Mouse (Mus musculus) mammary gland, adult 2 months (tissue): Measurements from ENCODE around the gene Vmn1r104. TPM values are rescaled to one million over a fixed set of nuclear protein-coding genes. Genes with fewer than 3 reads are reported as not detected.

Source experiments
- polyA plus RNA-seq: library from polyadenylated mRNA; depleted of rRNA; stranded (reverse); fragments of >200 nt; gene quantifications from 2 replicates; pipeline ENCODE4 v1.2.3, GENCODE M21; 2012; ENCODE audit warnings: low replicate concordance; rRNA removed

The Vmn1r104 gene
- polyA plus RNA-seq, result not detected in 2 replicates

DNA sequence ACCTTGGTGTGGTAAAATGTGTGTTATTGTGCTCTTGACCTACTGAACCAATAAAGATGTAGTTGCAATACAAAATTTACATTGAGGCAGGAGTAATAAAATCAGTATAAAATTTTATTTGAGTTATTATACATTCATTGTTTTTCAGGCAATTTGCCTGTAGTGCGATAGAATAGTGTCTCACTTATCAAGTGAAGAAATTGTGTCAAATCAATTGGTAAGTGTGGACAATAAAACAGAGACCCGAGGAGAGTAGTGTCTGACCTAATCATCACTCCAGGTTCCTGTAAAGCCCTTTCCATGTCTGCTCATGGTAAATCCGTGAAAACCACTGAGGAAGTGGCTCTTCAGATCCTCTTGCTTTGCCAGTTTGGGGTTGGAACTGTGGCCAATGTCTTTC, at the start of gene Vmn1r104:
TSS of gene Vmn1r104 (plus strand) at position 301 of the 400 bp plus-strand sequence.

DNA sequence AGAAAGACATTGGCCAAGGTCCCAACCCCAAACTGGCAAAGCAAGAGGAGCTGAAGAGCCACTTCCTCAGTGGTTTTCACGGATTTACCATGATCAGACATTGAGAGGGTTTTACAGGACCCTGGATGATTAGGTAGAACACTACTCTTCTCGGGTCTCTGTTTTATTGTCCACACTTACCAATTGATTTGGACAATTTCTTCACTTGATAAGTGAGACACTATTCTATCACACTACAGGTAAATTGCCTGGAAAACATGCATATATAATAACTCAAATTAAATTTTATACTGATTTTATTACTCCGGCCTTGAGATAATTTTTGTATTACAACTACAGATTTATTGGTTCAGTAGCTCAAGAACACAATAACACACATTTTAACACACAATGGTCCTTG, 23.2 kb upstream of the Vmn1r104 start, which contains the start of gene Vmn1r103:
TSS of gene Vmn1r103 (minus strand) at position 101 of the 400 bp plus-strand sequence.

DNA sequence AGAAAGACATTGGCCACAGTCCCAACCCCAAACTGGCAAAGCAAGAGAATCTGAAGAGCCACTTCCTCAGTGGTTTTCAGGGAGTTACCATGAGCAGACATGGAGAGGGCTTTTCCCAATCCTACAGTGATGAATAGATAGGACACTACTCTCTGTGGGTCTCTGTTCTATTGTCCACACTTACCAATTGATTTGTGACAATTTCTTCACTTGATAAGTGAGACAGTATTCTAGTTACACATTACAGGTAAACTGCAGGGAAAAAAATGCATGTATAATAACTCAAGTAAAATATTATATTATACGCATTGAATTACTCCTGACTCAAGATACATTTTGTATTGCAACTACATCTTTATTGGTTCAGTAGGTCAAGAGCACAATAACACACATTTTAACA, 12.0 kb downstream of the Vmn1r104 start, which contains the start of gene Gm5726:
TSS of gene Gm5726 (minus strand) at position 101 of the 400 bp plus-strand sequence.

DNA sequence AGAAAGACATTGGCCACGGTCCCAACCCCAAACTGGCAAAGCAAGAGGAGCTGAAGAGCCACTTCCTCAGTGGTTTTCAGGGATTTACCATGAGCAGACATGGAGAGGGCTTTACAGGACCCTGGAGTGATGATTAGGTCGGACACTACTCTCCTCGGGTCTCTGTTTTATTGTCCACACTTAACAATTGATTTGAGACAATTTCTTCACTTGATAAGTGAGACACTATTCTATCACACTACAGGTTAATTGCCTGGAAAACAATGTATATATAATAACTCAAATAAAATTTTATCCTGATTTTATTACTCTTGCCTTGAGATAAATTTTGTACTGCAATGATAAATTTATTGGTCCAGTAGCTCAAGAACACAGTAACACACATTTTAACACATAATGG, 42.5 kb downstream of the Vmn1r104 start, which contains the start of gene Gm4141:
TSS of gene Gm4141 (minus strand) at position 101 of the 400 bp plus-strand sequence.

Other genes with a start within 250 kb of the Vmn1r104 start
- not detected in 2 replicates for gene Gm4133, start 199.8 kb upstream of the Vmn1r104 start, polyA plus RNA-seq
- not detected in 2 replicates for gene Gm5728, start 158.4 kb upstream of the Vmn1r104 start, polyA plus RNA-seq
- not detected in 2 replicates for gene Vmn1r100, start 115.9 kb upstream of the Vmn1r104 start, polyA plus RNA-seq
- not detected in 2 replicates for gene Vmn1r101, start 91.2 kb upstream of the Vmn1r104 start, polyA plus RNA-seq
- not detected in 2 replicates for gene Gm10670, start 58.9 kb upstream of the Vmn1r104 start, polyA plus RNA-seq
- not detected in 2 replicates for gene Vmn1r103, start 23.3 kb upstream of the Vmn1r104 start, polyA plus RNA-seq
- not detected in 2 replicates for gene Gm5726, start 11.9 kb downstream of the Vmn1r104 start, polyA plus RNA-seq
- not detected in 2 replicates for gene Gm4141, start 42.4 kb downstream of the Vmn1r104 start, polyA plus RNA-seq
- gene Gm4513, start 65.2 kb downstream of the Vmn1r104 start, polyA plus RNA-seq, result not detected in 2 replicates
- gene Vmn1r107, start 135.1 kb downstream of the Vmn1r104 start, polyA plus RNA-seq, result not detected in 2 replicates
- not detected in 2 replicates for gene Vmn1r111, start 169.4 kb downstream of the Vmn1r104 start, polyA plus RNA-seq
- not detected in 2 replicates for gene Gm10668, start 196.8 kb downstream of the Vmn1r104 start, polyA plus RNA-seq
- not detected in 2 replicates for gene Vmn1r112, start 237.3 kb downstream of the Vmn1r104 start, polyA plus RNA-seq